Mouse (Mus musculus): ENCODE measurements around the gene Nrros. TPM values are rescaled to one million over a fixed set of nuclear protein-coding genes. Genes with fewer than 3 reads are reported as not detected.
A peak's percentile ranks its signal among the peaks of the same experiment; 100 is the strongest.

Gene Nrros
- polyA plus RNA-seq, 1 experiment from 2014 or later, result 6.7 TPM

GRCm38 (mm10) chr16:32189109-32189508 lies 23.7 kb upstream of the Nrros start:
- DNase-seq (ENCODE audit: low spot score) (no peak), ATAC-seq (replicated peaks; ENCODE audit: low FRiP score) (no peak)
- Histone ChIP-seq H3K4me3 (ENCODE audit: low read depth, low read length) (no peak overlapping the region), H3K9me3 (ENCODE audit: control insufficient read depth, low read length) (no peaks in the 10 kb centered on the region), H3K36me3 (ENCODE audit: control insufficient read depth, insufficient read depth, low read length) (no peaks in the 10 kb centered on the region), H3K4me2 (ENCODE audit: low read depth, low read length, severe bottlenecking) (no peak overlapping the region), H3K27me3 (ENCODE audit: control insufficient read depth, insufficient read depth, low read length) (no peaks in the 10 kb centered on the region), H3K9ac (ENCODE audit: low read length) (no peak overlapping the region), H3K27ac (ENCODE audit: low read depth, low read length) (no peak overlapping the region), H3K4me1 (replicated peaks; ENCODE audit: control insufficient read depth, insufficient read depth, low read length) (no peaks in the 10 kb centered on the region)
- 69% methylated on average over 6 of the region's 6 CpGs for WGBS

- Histone ChIP-seq H3K9ac (ENCODE audit: low read length) (no peak overlapping the region), H3K27ac (ENCODE audit: low read depth, low read length) (no peak overlapping the region), H3K4me1 (replicated peaks; ENCODE audit: control insufficient read depth, insufficient read depth, low read length) (no peaks in the 10 kb centered on the region), H3K27me3 (ENCODE audit: control insufficient read depth, insufficient read depth, low read length) (no peaks in the 10 kb centered on the region), H3K4me3 (ENCODE audit: low read depth, low read length) (no peak overlapping the region), H3K4me2 (ENCODE audit: low read depth, low read length, severe bottlenecking) (no peak overlapping the region), H3K9me3 (ENCODE audit: control insufficient read depth, low read length) (no peaks in the 10 kb centered on the region), H3K36me3 (ENCODE audit: control insufficient read depth, insufficient read depth, low read length) (no peaks in the 10 kb centered on the region)
- no peak for ATAC-seq (replicated peaks; ENCODE audit: low FRiP score)
- DNase-seq (ENCODE audit: low spot score), result peak; percentile 15
- WGBS, result 97% methylated on average over 5 of the region's 5 CpGs
Measured at GRCm38 (mm10) chr16:32186056-32186455, 20.7 kb upstream of the Nrros start.

DNA sequence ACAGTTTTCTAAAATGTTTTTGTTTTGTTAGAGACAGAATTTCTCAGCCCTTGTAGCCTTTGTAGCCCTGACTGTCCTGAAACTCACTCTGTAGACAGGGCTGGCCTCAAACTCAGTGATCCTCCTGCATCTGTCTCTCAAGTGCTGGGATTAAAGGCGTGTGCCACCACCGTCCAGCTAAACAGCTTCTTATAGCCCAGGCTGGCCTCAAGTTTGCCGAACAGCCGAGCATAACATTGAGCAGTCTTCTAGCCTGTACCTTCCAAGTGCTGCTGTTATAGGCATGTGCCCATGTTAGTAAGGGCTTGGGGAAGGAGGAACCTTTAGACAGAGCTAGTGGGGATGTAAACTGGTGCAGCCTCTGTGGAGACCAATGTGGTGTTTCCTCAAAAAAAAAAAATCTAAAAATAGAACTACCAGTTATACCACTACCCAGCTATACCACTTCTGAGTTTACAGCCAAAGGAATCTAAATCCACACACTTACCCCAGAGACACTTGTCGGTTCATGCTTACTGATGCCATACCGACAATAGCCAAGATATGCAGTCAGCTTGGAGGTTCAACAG lies 14.0 kb upstream of the Nrros start, which contains the start of gene Bex6:
Bex6 (plus strand) TSS at position 491 of the 569 bp plus-strand sequence.
- WGBS, result 92% methylated on average over 6 of the region's 6 CpGs
- H3K4me3 ChIP-seq (ENCODE audit: low read depth, low read length), result no peak within 1 kb of the TSS

DNA sequence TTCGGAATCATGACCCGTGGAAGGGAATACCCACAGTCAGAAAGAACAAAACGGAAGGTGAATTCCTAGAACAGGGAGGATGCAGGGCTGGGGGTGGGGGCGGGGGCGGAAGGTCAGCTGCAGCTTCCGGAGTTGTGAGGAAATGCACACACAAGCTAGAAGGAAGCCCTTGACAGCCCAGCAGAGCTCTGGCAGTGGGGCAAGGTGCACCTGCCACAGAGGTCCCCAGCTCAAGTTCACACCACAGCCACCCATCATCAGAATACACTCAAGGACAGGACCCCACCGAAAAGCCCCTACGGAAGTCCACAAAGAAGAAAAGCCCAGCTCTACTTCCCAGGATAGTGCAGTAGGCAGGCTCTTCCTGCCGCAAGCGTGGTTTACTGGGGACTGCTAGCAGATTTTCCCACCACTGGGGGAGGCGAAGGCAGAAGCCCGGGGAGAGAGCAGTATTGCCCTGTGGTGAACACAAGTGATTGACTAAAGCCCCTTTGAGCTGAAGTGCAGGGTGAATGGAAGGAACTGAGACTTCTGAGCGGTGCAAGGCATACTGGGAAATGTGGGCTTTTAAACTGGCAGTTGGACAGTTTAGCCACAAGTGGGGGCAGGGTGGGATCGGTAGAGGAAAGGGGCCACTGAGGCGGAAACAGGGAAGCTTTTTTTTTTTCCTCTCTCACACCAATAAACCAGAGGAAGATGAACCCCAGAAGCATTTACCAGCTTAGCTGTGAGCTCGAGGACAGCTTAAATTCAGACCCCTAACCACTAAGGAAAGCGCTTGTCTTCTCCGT lies 11.7 kb upstream of the Nrros start:
- Histone ChIP-seq H3K27ac (ENCODE audit: low read depth, low read length) (no peak overlapping the region; the same call in 1 of the 2 replicates), H3K9ac (ENCODE audit: low read length) (peak overlapping the region; percentile 32; the same call in 1 of the 2 replicates), H3K9me3 (ENCODE audit: control insufficient read depth, low read length) (no peaks in the 10 kb centered on the region), H3K36me3 (ENCODE audit: control insufficient read depth, insufficient read depth, low read length) (no peaks in the 10 kb centered on the region), H3K4me1 (replicated peaks; ENCODE audit: control insufficient read depth, insufficient read depth, low read length) (peaks cover 4% of the 10 kb centered on the region; the same call in 1 of the 2 replicates), H3K4me2 (ENCODE audit: low read depth, low read length, severe bottlenecking) (no peak overlapping the region), H3K4me3 (ENCODE audit: low read depth, low read length) (no peak overlapping the region), H3K27me3 (ENCODE audit: control insufficient read depth, insufficient read depth, low read length) (no peaks in the 10 kb centered on the region)
- DNase-seq (ENCODE audit: low spot score) (no peak), ATAC-seq (replicated peaks; ENCODE audit: low FRiP score) (no peak)
- 55% methylated on average over 18 of the region's 18 CpGs for WGBS

More for the DNA sequence above, 14.0 kb upstream of the Nrros start, which contains the start of gene Bex6:
- Histone ChIP-seq H3K4me1 (replicated peaks; ENCODE audit: control insufficient read depth, insufficient read depth, low read length) (peaks cover 4% of the 10 kb centered on the region; the same call in 1 of the 2 replicates), H3K9me3 (ENCODE audit: control insufficient read depth, low read length) (no peaks in the 10 kb centered on the region), H3K27me3 (ENCODE audit: control insufficient read depth, insufficient read depth, low read length) (no peaks in the 10 kb centered on the region), H3K9ac (ENCODE audit: low read length) (no peak within 1 kb of the TSS), H3K4me2 (ENCODE audit: low read depth, low read length, severe bottlenecking) (no peak within 1 kb of the TSS), H3K27ac (ENCODE audit: low read depth, low read length) (no peak within 1 kb of the TSS), H3K36me3 (ENCODE audit: control insufficient read depth, insufficient read depth, low read length) (no peaks in the 10 kb centered on the region)
- ATAC-seq (replicated peaks; ENCODE audit: low FRiP score) (no peak), DNase-seq (ENCODE audit: low spot score) (peak; percentile 16)

GRCm38 (mm10) chr16:32175029-32175428 lies 9.6 kb upstream of the Nrros start:
- H3K36me3 ChIP-seq (ENCODE audit: control insufficient read depth, insufficient read depth, low read length), result no peaks in the 10 kb centered on the region
- H3K9ac ChIP-seq (ENCODE audit: low read length), result no peak overlapping the region
- no peak overlapping the region for H3K4me2 ChIP-seq (ENCODE audit: low read depth, low read length, severe bottlenecking)
- no peak overlapping the region for H3K4me3 ChIP-seq (ENCODE audit: low read depth, low read length)
- DNase-seq (ENCODE audit: low spot score), result no peak
- no peaks in the 10 kb centered on the region for H3K9me3 ChIP-seq (ENCODE audit: control insufficient read depth, low read length)
- 92% methylated on average over 4 of the region's 4 CpGs for WGBS
- H3K27ac ChIP-seq (ENCODE audit: low read depth, low read length), result no peak overlapping the region
- H3K27me3 ChIP-seq (ENCODE audit: control insufficient read depth, insufficient read depth, low read length), result no peaks in the 10 kb centered on the region
- no peak for ATAC-seq (replicated peaks; ENCODE audit: low FRiP score)
- H3K4me1 ChIP-seq (replicated peaks; ENCODE audit: control insufficient read depth, insufficient read depth, low read length), result peaks cover 4% of the 10 kb centered on the region; the same call in 1 of the 2 replicates

DNA sequence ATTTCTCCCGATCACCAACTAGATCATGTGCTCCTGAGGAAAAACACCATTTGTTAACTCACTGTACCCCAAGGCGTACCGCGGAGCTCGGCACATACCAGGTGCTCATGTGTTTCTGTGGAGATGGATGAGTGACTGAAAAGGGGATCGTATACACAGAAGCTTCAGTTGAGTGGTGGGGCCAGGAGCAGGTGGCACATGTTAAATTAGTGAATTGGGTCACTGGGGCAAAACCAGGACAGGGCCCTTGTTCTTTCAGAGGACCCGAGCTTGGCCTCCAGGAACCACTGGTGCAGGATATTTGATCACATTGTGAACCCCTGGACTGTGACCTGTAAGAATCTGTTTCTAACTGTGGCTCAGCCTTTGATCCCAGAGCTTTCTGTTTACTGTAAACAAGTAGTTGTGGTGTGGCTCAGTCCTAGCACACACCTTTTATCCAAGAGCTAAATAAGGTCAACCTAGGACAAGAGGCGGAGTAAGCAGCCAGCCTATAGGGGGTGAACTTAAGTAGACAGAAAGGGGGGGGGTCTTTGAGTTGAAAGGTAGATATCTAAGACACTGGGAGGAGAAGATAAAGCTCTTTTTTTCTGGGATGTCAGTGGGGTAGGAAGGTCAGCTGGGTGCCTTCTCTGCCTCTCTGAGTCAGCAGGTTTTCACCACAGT lies 9.1 kb upstream of the Nrros start:
- 87% methylated on average over 8 of the region's 8 CpGs for WGBS
- H3K4me3 ChIP-seq (ENCODE audit: low read depth, low read length), result no peak overlapping the region
- H3K9me3 ChIP-seq (ENCODE audit: control insufficient read depth, low read length), result no peaks in the 10 kb centered on the region
- H3K27me3 ChIP-seq (ENCODE audit: control insufficient read depth, insufficient read depth, low read length), result no peaks in the 10 kb centered on the region
- no peak overlapping the region for H3K9ac ChIP-seq (ENCODE audit: low read length)
- no peak overlapping the region for H3K27ac ChIP-seq (ENCODE audit: low read depth, low read length)
- ATAC-seq (replicated peaks; ENCODE audit: low FRiP score) (no peak), DNase-seq (ENCODE audit: low spot score) (no peak)
- peaks cover 4% of the 10 kb centered on the region; the same call in 1 of the 2 replicates for H3K4me1 ChIP-seq (replicated peaks; ENCODE audit: control insufficient read depth, insufficient read depth, low read length)
- no peaks in the 10 kb centered on the region for H3K36me3 ChIP-seq (ENCODE audit: control insufficient read depth, insufficient read depth, low read length)
- no peak overlapping the region for H3K4me2 ChIP-seq (ENCODE audit: low read depth, low read length, severe bottlenecking)

DNA sequence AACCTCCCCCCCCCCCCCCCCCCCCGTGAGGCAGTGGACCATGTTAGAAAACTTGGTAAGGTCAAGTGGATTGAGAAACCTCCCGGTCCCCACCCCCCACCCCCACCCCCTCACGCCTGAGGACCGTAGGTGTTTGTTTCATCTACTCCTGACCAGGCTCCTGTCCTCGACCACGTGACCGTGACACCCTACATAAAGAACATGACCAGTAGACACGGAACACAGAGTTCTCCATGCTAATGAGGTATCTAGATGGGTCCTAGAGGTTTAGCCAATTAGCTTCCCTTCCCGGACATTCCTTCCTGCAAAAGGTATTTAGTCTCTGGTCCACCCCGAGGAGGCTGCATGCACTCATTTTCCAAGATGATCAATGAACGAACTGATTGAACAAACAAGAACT lies 8.0 kb upstream of the Nrros start:
- no peak overlapping the region for H3K9ac ChIP-seq (ENCODE audit: low read length)
- H3K4me1 ChIP-seq (replicated peaks; ENCODE audit: control insufficient read depth, insufficient read depth, low read length), result peaks cover 4% of the 10 kb centered on the region; the same call in 1 of the 2 replicates
- H3K4me2 ChIP-seq (ENCODE audit: low read depth, low read length, severe bottlenecking), result no peak overlapping the region
- no peaks in the 10 kb centered on the region for H3K36me3 ChIP-seq (ENCODE audit: control insufficient read depth, insufficient read depth, low read length)
- H3K27ac ChIP-seq (ENCODE audit: low read depth, low read length), result no peak overlapping the region
- H3K27me3 ChIP-seq (ENCODE audit: control insufficient read depth, insufficient read depth, low read length), result no peaks in the 10 kb centered on the region
- H3K9me3 ChIP-seq (ENCODE audit: control insufficient read depth, low read length), result no peaks in the 10 kb centered on the region
- no peak for DNase-seq (ENCODE audit: low spot score)
- no peak overlapping the region for H3K4me3 ChIP-seq (ENCODE audit: low read depth, low read length)
- WGBS, result 81% methylated on average over 10 of the region's 11 CpGs
- no peak for ATAC-seq (replicated peaks; ENCODE audit: low FRiP score)

GRCm38 (mm10) chr16:32171031-32171731 lies 5.8 kb upstream of the Nrros start:
- Histone ChIP-seq H3K27me3 (ENCODE audit: control insufficient read depth, insufficient read depth, low read length) (no peaks in the 10 kb centered on the region), H3K4me1 (replicated peaks; ENCODE audit: control insufficient read depth, insufficient read depth, low read length) (no peaks in the 10 kb centered on the region), H3K9ac (ENCODE audit: low read length) (no peak overlapping the region), H3K9me3 (ENCODE audit: control insufficient read depth, low read length) (no peaks in the 10 kb centered on the region), H3K4me3 (ENCODE audit: low read depth, low read length) (no peak overlapping the region), H3K36me3 (ENCODE audit: control insufficient read depth, insufficient read depth, low read length) (no peaks in the 10 kb centered on the region), H3K27ac (ENCODE audit: low read depth, low read length) (no peak overlapping the region), H3K4me2 (ENCODE audit: low read depth, low read length, severe bottlenecking) (no peak overlapping the region)
- DNase-seq (ENCODE audit: low spot score) (no peak), ATAC-seq (replicated peaks; ENCODE audit: low FRiP score) (no peak)
- 89% methylated on average over 5 of the region's 5 CpGs for WGBS

Data from forebrain, embryonic 11.5 days (tissue).